Mouse (Mus musculus) embryonic fibroblast, embryonic 13.5 days (primary cell): ENCODE data around the gene Ankrd17.

Experiments
- CTCF ChIP-seq: IDR thresholded peaks from 2 replicates; pipeline ENCODE4 v1.5.1; 2011; ENCODE audit warnings: mild to moderate bottlenecking, control low read depth, low read length, moderate library complexity, borderline replicate concordance; ENCODE audit not compliant: insufficient read depth
- POLR2A ChIP-seq: IDR thresholded peaks from 2 replicates; pipeline ENCODE4 v1.6.1; 2011; ENCODE audit warnings: low read depth, mild to moderate bottlenecking, control low read depth, low read length, moderate library complexity

DNA sequence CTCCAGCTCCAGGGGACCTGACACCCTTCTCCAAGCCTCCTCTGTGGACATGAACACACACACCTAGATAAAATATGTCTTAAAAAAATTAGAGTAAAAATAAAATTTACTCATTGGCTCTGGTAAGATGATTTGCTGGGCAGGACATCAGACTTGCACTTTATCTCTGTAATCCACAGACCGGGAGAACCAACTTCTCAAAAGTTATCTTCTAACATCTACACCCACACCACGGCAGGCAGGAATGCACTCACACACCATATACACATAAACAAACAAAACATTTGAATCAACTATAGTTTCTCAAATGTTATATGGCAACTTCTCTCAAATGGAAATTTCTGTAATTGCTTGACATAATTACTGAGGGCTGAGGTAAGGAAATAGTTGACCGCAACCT, 19.5 kb downstream of the Ankrd17 start:
- TF ChIP-seq CTCF (no peak), POLR2A (no peak)
